Mouse (Mus musculus): ENCODE results near the gene Ap2a1. TPM values are rescaled to one million over a fixed set of nuclear protein-coding genes. Genes with fewer than 3 reads are reported as not detected.

Ap2a1 gene
- polyA plus RNA-seq, 1 experiment from 2014 or later: 73.5 TPM

- Histone ChIP-seq H3K4me3 (ENCODE audit: low read depth, low read length) (peak overlapping the region; percentile 100), H3K9me3 (ENCODE audit: control insufficient read depth, low read length) (no peaks in the 10 kb centered on the region), H3K4me1 (ENCODE audit: control insufficient read depth, insufficient read depth, low read length) (peaks cover 32% of the 10 kb centered on the region), H3K9ac (ENCODE audit: low read depth, low read length) (peak overlapping the region; percentile 100), H3K27me3 (replicated peaks; ENCODE audit: control insufficient read depth, insufficient read depth, low read length) (no peaks in the 10 kb centered on the region), H3K36me3 (ENCODE audit: control insufficient read depth, insufficient read depth, low read length) (peaks cover 30% of the 10 kb centered on the region), H3K27ac (replicated peaks; ENCODE audit: low read depth, low read length) (peak overlapping the region; percentile 100), H3K4me2 (ENCODE audit: low read depth, low read length) (peak overlapping the region; percentile 95)
- DNase-seq (ENCODE audit: low spot score) (peak; percentile 89), ATAC-seq (ENCODE audit: low read depth) (peak; percentile 51)
- 1% methylated on average over 61 of the region's 108 CpGs for WGBS
Measured at GRCm38 (mm10) chr7:44868919-44869696, 60.2 kb downstream of the Ap2a1 start.

GRCm38 (mm10) chr7:44868465-44868864 is 60.8 kb downstream of the Ap2a1 start:
- no peak for DNase-seq (ENCODE audit: low spot score)
- Histone ChIP-seq H3K4me3 (ENCODE audit: low read depth, low read length) (peak overlapping the region; percentile 100), H3K27me3 (replicated peaks; ENCODE audit: control insufficient read depth, insufficient read depth, low read length) (no peaks in the 10 kb centered on the region), H3K4me2 (ENCODE audit: low read depth, low read length) (peak overlapping the region; percentile 95), H3K27ac (replicated peaks; ENCODE audit: low read depth, low read length) (peak overlapping the region; percentile 100), H3K4me1 (ENCODE audit: control insufficient read depth, insufficient read depth, low read length) (peaks cover 32% of the 10 kb centered on the region), H3K9me3 (ENCODE audit: control insufficient read depth, low read length) (no peaks in the 10 kb centered on the region), H3K9ac (ENCODE audit: low read depth, low read length) (peak overlapping the region; percentile 100), H3K36me3 (ENCODE audit: control insufficient read depth, insufficient read depth, low read length) (peaks cover 36% of the 10 kb centered on the region)
- 5% methylated on average over 16 of the region's 16 CpGs for WGBS
- no peak for ATAC-seq (ENCODE audit: low read depth)

- Histone ChIP-seq H3K27me3 (replicated peaks; ENCODE audit: control insufficient read depth, insufficient read depth, low read length) (no peaks in the 10 kb centered on the region), H3K36me3 (ENCODE audit: control insufficient read depth, insufficient read depth, low read length) (peaks cover 43% of the 10 kb centered on the region), H3K9me3 (ENCODE audit: control insufficient read depth, low read length) (no peaks in the 10 kb centered on the region), H3K27ac (replicated peaks; ENCODE audit: low read depth, low read length) (no peak overlapping the region), H3K4me3 (ENCODE audit: low read depth, low read length) (peak overlapping the region; percentile 100), H3K4me1 (ENCODE audit: control insufficient read depth, insufficient read depth, low read length) (peaks cover 32% of the 10 kb centered on the region), H3K4me2 (ENCODE audit: low read depth, low read length) (peak overlapping the region; percentile 95), H3K9ac (ENCODE audit: low read depth, low read length) (peak overlapping the region; percentile 100)
- DNase-seq (ENCODE audit: low spot score) (no peak), ATAC-seq (ENCODE audit: low read depth) (no peak)
- 51% methylated on average over 9 of the region's 9 CpGs for WGBS
Measured at GRCm38 (mm10) chr7:44867802-44868201, 61.5 kb downstream of the Ap2a1 start.

- Histone ChIP-seq H3K27me3 (replicated peaks; ENCODE audit: control insufficient read depth, insufficient read depth, low read length) (no peaks in the 10 kb centered on the region), H3K9me3 (ENCODE audit: control insufficient read depth, low read length) (no peaks in the 10 kb centered on the region), H3K4me3 (ENCODE audit: low read depth, low read length) (peak overlapping the region; percentile 100), H3K36me3 (ENCODE audit: control insufficient read depth, insufficient read depth, low read length) (peaks cover 49% of the 10 kb centered on the region), H3K27ac (replicated peaks; ENCODE audit: low read depth, low read length) (peak overlapping the region; percentile 67; the same call in 1 of the 2 replicates), H3K4me1 (ENCODE audit: control insufficient read depth, insufficient read depth, low read length) (peaks cover 32% of the 10 kb centered on the region), H3K9ac (ENCODE audit: low read depth, low read length) (peak overlapping the region; percentile 100), H3K4me2 (ENCODE audit: low read depth, low read length) (peak overlapping the region; percentile 95)
- 59% methylated on average over 15 of the region's 19 CpGs for WGBS
- DNase-seq (ENCODE audit: low spot score) (no peak), ATAC-seq (ENCODE audit: low read depth) (no peak)
Measured at GRCm38 (mm10) chr7:44867010-44867702, 62.1 kb downstream of the Ap2a1 start.

- H3K9ac ChIP-seq (ENCODE audit: low read depth, low read length): peak overlapping the region; percentile 100
- peaks cover 32% of the 10 kb centered on the region for H3K4me1 ChIP-seq (ENCODE audit: control insufficient read depth, insufficient read depth, low read length)
- 51% methylated on average over 12 of the region's 15 CpGs for WGBS
- no peaks in the 10 kb centered on the region for H3K27me3 ChIP-seq (replicated peaks; ENCODE audit: control insufficient read depth, insufficient read depth, low read length)
- ATAC-seq (ENCODE audit: low read depth) (no peak), DNase-seq (ENCODE audit: low spot score) (peak; percentile 79)
- H3K36me3 ChIP-seq (ENCODE audit: control insufficient read depth, insufficient read depth, low read length): peaks cover 56% of the 10 kb centered on the region
- no peaks in the 10 kb centered on the region for H3K9me3 ChIP-seq (ENCODE audit: control insufficient read depth, low read length)
- H3K4me2 ChIP-seq (ENCODE audit: low read depth, low read length): peak overlapping the region; percentile 95
- peak overlapping the region; percentile 67 for H3K27ac ChIP-seq (replicated peaks; ENCODE audit: low read depth, low read length)
- peak overlapping the region; percentile 21 for H3K4me3 ChIP-seq (ENCODE audit: low read depth, low read length)
Measured at GRCm38 (mm10) chr7:44866276-44867009, 62.9 kb downstream of the Ap2a1 start.

- H3K4me1 ChIP-seq (ENCODE audit: control insufficient read depth, insufficient read depth, low read length): peaks cover 26% of the 10 kb centered on the region
- no peak overlapping the region for H3K4me2 ChIP-seq (ENCODE audit: low read depth, low read length)
- DNase-seq (ENCODE audit: low spot score) (peak; percentile 35), ATAC-seq (ENCODE audit: low read depth) (no peak)
- H3K36me3 ChIP-seq (ENCODE audit: control insufficient read depth, insufficient read depth, low read length): peaks cover 60% of the 10 kb centered on the region
- H3K27me3 ChIP-seq (replicated peaks; ENCODE audit: control insufficient read depth, insufficient read depth, low read length): no peaks in the 10 kb centered on the region
- H3K4me3 ChIP-seq (ENCODE audit: low read depth, low read length): no peak overlapping the region
- H3K9me3 ChIP-seq (ENCODE audit: control insufficient read depth, low read length): no peaks in the 10 kb centered on the region
- 80% methylated on average over 21 of the region's 24 CpGs for WGBS
- H3K27ac ChIP-seq (replicated peaks; ENCODE audit: low read depth, low read length): no peak overlapping the region
- peak overlapping the region; percentile 8; the same call in 1 of the 2 replicates for H3K9ac ChIP-seq (ENCODE audit: low read depth, low read length)
Measured at GRCm38 (mm10) chr7:44864595-44865542, 64.4 kb downstream of the Ap2a1 start.

- H3K36me3 ChIP-seq (ENCODE audit: control insufficient read depth, insufficient read depth, low read length): peaks cover 63% of the 10 kb centered on the region
- H3K4me1 ChIP-seq (ENCODE audit: control insufficient read depth, insufficient read depth, low read length): peaks cover 26% of the 10 kb centered on the region
- no peak overlapping the region for H3K4me3 ChIP-seq (ENCODE audit: low read depth, low read length)
- H3K27ac ChIP-seq (replicated peaks; ENCODE audit: low read depth, low read length): no peak overlapping the region
- no peak overlapping the region for H3K4me2 ChIP-seq (ENCODE audit: low read depth, low read length)
- H3K9ac ChIP-seq (ENCODE audit: low read depth, low read length): no peak overlapping the region
- 85% methylated on average over 10 of the region's 11 CpGs for WGBS
- no peaks in the 10 kb centered on the region for H3K9me3 ChIP-seq (ENCODE audit: control insufficient read depth, low read length)
- no peak for DNase-seq (ENCODE audit: low spot score)
- no peaks in the 10 kb centered on the region for H3K27me3 ChIP-seq (replicated peaks; ENCODE audit: control insufficient read depth, insufficient read depth, low read length)
- ATAC-seq (ENCODE audit: low read depth): no peak
Measured at GRCm38 (mm10) chr7:44863982-44864494, 65.3 kb downstream of the Ap2a1 start.

Data from embryonic facial prominence, embryonic 14.5 days (tissue).